Mouse (Mus musculus) C2C12 (cell line): ENCODE data around the gene Slc28a3. TPM values are rescaled to one million over a fixed set of nuclear protein-coding genes. Genes with fewer than 3 reads are reported as not detected.

ENCODE experiments used
- H3K27me3 ChIP-seq: one replicate; pipeline ENCODE4 v1.6.1; 2011; ENCODE audit not compliant: control insufficient read depth, insufficient read depth, insufficient read length
- H3K36me3 ChIP-seq: one replicate; pipeline ENCODE4 v1.6.1; 2011; ENCODE audit not compliant: control insufficient read depth, insufficient read depth
- H3K4me3 ChIP-seq: one replicate; pipeline ENCODE4 v1.5.1; 2011; ENCODE audit warnings: mild to moderate bottlenecking, control low read depth; ENCODE audit not compliant: poor library complexity, insufficient read depth, severe bottlenecking
- H3K79me2 ChIP-seq: one replicate; pipeline ENCODE4 v1.6.1; 2011; ENCODE audit not compliant: control insufficient read depth, insufficient read depth
- H3K79me3 ChIP-seq: one replicate; pipeline ENCODE4 v1.6.1; 2011; ENCODE audit warnings: low read depth, control low read depth
- H3ac ChIP-seq: one replicate; pipeline ENCODE3; 2011; ENCODE audit warnings: low read depth; ENCODE audit not compliant: control insufficient read depth, insufficient read length
- CEBPB ChIP-seq: IDR thresholded peaks from one replicate; pipeline ENCODE4 v1.6.1; 2011; ENCODE audit warnings: low read depth, mild to moderate bottlenecking, control low read depth, moderate library complexity
- CTCF ChIP-seq: IDR thresholded peaks from one replicate; pipeline ENCODE4 v1.5.1; 2011; ENCODE audit not compliant: control insufficient read depth, insufficient read depth, insufficient read length
- FOSL1 ChIP-seq: IDR thresholded peaks from one replicate; pipeline ENCODE4 v1.8.0; 2011; ENCODE audit warnings: mild to moderate bottlenecking, low read length; ENCODE audit not compliant: poor library complexity, insufficient read depth, severe bottlenecking
- MAX ChIP-seq: IDR thresholded peaks from one replicate; pipeline ENCODE4 v1.6.1; 2011; ENCODE audit warnings: mild to moderate bottlenecking, control low read depth
- MYOD1 ChIP-seq: IDR thresholded peaks from one replicate; pipeline ENCODE4 v1.6.1; 2011; ENCODE audit warnings: low read depth; ENCODE audit not compliant: control insufficient read depth, insufficient read length
- MYOG ChIP-seq: IDR thresholded peaks from one replicate; pipeline ENCODE4 v1.6.1; 2011; ENCODE audit not compliant: control insufficient read depth, insufficient read length; ENCODE audit errors: extremely low read depth
- USF1 ChIP-seq: IDR thresholded peaks from one replicate; pipeline ENCODE4 v1.6.1; 2011; ENCODE audit warnings: low read depth, mild to moderate bottlenecking, control low read depth, moderate library complexity
- polyA plus RNA-seq: library from polyadenylated mRNA; unstranded; fragments of >200 nt; fragmentation: generic; extraction: Trizol; gene quantifications from one replicate; pipeline ENCODE4 v1.2.1, GENCODE M21; 2012; ENCODE audit warnings: missing spikeins

Slc28a3 gene
- polyA plus RNA-seq, 1 experiment, result not detected

- no peaks in the 10 kb centered on the region for H3K79me2 ChIP-seq
- no peaks in the 10 kb centered on the region for H3K36me3 ChIP-seq
- no peak overlapping the region for H3K4me3 ChIP-seq
- H3K79me3 ChIP-seq, result no peaks in the 10 kb centered on the region
- no peak overlapping the region for H3ac ChIP-seq
- H3K27me3 ChIP-seq, result no peaks in the 10 kb centered on the region
- TF ChIP-seq USF1 (no peak), FOSL1 (no peak), CTCF (no peak), MYOD1 (no peak)
These were observed 68.1 kb downstream of the Slc28a3 start for GRCm38 (mm10) chr13:58542601-58543041.

DNA sequence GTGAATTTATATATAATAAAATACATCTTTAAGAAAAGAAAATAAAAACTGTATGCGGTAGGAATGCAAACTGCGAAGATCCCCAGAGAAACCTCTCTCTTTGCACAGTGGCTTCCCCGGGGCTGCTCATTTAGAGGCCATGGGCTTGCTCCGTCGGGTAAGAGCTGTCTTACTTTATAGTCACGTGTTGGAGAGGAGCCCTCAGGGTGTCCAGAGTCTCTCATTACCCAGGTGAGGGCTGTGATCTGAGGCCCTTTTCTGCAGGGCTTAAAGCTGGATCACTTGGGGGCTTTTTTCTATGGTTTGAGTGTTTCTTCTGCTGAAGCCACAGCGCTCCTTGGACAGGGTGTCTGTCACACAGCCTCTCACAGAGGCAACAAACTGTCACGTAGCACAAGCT lies 68.5 kb downstream of the Slc28a3 start:
- Histone ChIP-seq H3K79me2 (no peaks in the 10 kb centered on the region), H3ac (no peak overlapping the region), H3K4me3 (no peak overlapping the region), H3K36me3 (no peaks in the 10 kb centered on the region), H3K27me3 (no peaks in the 10 kb centered on the region), H3K79me3 (no peaks in the 10 kb centered on the region)
- no peak for TF ChIP-seq USF1
- TF ChIP-seq CTCF, result no peak
- no peak for TF ChIP-seq MAX
- TF ChIP-seq MYOG, result no peak
- TF ChIP-seq CEBPB, result no peak
- no peak for TF ChIP-seq MYOD1
- TF ChIP-seq FOSL1, result no peak

- H3K27me3 ChIP-seq, result no peaks in the 10 kb centered on the region
- no peaks in the 10 kb centered on the region for H3K36me3 ChIP-seq
- TF ChIP-seq CTCF, result no peak
- no peak for TF ChIP-seq CEBPB
- TF ChIP-seq MYOG, result no peak
- TF ChIP-seq MYOD1, result no peak
- TF ChIP-seq MAX, result no peak
- TF ChIP-seq FOSL1, result no peak
- no peak for TF ChIP-seq USF1
- no peaks in the 10 kb centered on the region for H3K79me2 ChIP-seq
- no peak overlapping the region for H3K4me3 ChIP-seq
- H3ac ChIP-seq, result no peak overlapping the region
- H3K79me3 ChIP-seq, result no peaks in the 10 kb centered on the region
These were observed 69.1 kb downstream of the Slc28a3 start for GRCm38 (mm10) chr13:58541620-58542019.

- no peak for TF ChIP-seq FOSL1
- no peak for TF ChIP-seq USF1
- no peak for TF ChIP-seq CEBPB
- TF ChIP-seq MAX, result no peak
- TF ChIP-seq CTCF, result no peak
- TF ChIP-seq MYOG, result no peak
- no peak for TF ChIP-seq MYOD1
These were observed 71.7 kb downstream of the Slc28a3 start for GRCm38 (mm10) chr13:58538966-58539365.

DNA sequence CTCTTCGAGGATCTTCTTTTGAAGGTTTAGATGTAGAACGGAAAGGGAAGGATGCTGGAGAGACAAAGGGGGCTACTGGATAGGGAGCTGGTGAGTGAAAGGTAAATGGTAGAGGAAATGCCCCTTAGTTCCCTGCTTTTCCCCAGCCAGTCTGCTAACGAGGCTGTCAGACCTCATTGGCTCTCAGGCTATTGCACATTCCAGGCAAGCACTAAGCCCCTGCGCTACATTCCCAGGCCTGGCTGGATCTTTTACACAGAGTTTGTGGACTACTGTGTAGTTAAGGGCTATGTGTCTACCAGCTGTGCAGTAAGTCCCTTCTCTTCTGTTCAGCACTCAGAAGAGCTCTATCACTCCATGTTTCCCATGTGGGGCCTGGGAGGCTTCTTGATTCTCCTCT lies 72.3 kb downstream of the Slc28a3 start:
- TF ChIP-seq MYOG (no peak), USF1 (no peak), CTCF (no peak), CEBPB (no peak), FOSL1 (no peak), MYOD1 (no peak), MAX (no peak)
- Histone ChIP-seq H3K79me3 (no peaks in the 10 kb centered on the region), H3K27me3 (no peaks in the 10 kb centered on the region), H3ac (no peak overlapping the region), H3K79me2 (no peaks in the 10 kb centered on the region), H3K36me3 (no peaks in the 10 kb centered on the region), H3K4me3 (no peak overlapping the region)

More at GRCm38 (mm10) chr13:58538966-58539365, 71.7 kb downstream of the Slc28a3 start:
- no peaks in the 10 kb centered on the region for H3K27me3 ChIP-seq
- H3K36me3 ChIP-seq, result no peaks in the 10 kb centered on the region
- no peaks in the 10 kb centered on the region for H3K79me2 ChIP-seq
- no peak overlapping the region for H3K4me3 ChIP-seq
- no peaks in the 10 kb centered on the region for H3K79me3 ChIP-seq
- no peak overlapping the region for H3ac ChIP-seq

GRCm38 (mm10) chr13:58537916-58538233 lies 72.8 kb downstream of the Slc28a3 start:
- Histone ChIP-seq H3K4me3 (no peak overlapping the region), H3ac (no peak overlapping the region), H3K27me3 (no peaks in the 10 kb centered on the region), H3K79me3 (no peaks in the 10 kb centered on the region), H3K79me2 (no peaks in the 10 kb centered on the region), H3K36me3 (no peaks in the 10 kb centered on the region)
- TF ChIP-seq CEBPB, result no peak
- peak; percentile 60 for TF ChIP-seq USF1
